Mouse (Mus musculus) ES-E14 (cell line): ENCODE results near the gene Tbc1d30.

ENCODE experiments used
- CHD2 ChIP-seq: IDR thresholded peaks from 2 replicates; pipeline ENCODE4 v1.6.1; 2014; ENCODE audit warnings: mild to moderate bottlenecking, low read depth, low read length, inconsistent platforms
- HCFC1 ChIP-seq: IDR thresholded peaks from 2 replicates; pipeline ENCODE4 v1.6.1; 2012; ENCODE audit warnings: low read length, inconsistent platforms, borderline replicate concordance; ENCODE audit not compliant: insufficient read depth
- MAFK ChIP-seq: IDR thresholded peaks from 2 replicates; pipeline ENCODE4 v1.6.1; 2014; ENCODE audit warnings: mild to moderate bottlenecking, low read depth, low read length, inconsistent platforms; ENCODE audit not compliant: insufficient read depth
- ZC3H11A ChIP-seq: IDR thresholded peaks from 2 replicates; pipeline ENCODE4 v1.6.1; 2012; ENCODE audit warnings: low read depth, mild to moderate bottlenecking, inconsistent platforms, low read length, borderline replicate concordance
- ZNF384 ChIP-seq: IDR thresholded peaks from 2 replicates; pipeline ENCODE4 v1.6.1; 2012; ENCODE audit warnings: low read depth, low read length, inconsistent platforms

GRCm38 (mm10) chr10:121349244-121349643 lies 1.8 kb downstream of the Tbc1d30 start:
- no peak for TF ChIP-seq HCFC1
- TF ChIP-seq ZC3H11A: no peak
- no peak for TF ChIP-seq ZNF384
- TF ChIP-seq MAFK: no peak
- no peak for TF ChIP-seq CHD2
